Mouse (Mus musculus): ENCODE measurements around the gene Bcl2l11. TPM values are rescaled to one million over a fixed set of nuclear protein-coding genes. Genes with fewer than 3 reads are reported as not detected.

Bcl2l11 gene
- polyA plus RNA-seq, 1 experiment, result 75.5 TPM

DNA sequence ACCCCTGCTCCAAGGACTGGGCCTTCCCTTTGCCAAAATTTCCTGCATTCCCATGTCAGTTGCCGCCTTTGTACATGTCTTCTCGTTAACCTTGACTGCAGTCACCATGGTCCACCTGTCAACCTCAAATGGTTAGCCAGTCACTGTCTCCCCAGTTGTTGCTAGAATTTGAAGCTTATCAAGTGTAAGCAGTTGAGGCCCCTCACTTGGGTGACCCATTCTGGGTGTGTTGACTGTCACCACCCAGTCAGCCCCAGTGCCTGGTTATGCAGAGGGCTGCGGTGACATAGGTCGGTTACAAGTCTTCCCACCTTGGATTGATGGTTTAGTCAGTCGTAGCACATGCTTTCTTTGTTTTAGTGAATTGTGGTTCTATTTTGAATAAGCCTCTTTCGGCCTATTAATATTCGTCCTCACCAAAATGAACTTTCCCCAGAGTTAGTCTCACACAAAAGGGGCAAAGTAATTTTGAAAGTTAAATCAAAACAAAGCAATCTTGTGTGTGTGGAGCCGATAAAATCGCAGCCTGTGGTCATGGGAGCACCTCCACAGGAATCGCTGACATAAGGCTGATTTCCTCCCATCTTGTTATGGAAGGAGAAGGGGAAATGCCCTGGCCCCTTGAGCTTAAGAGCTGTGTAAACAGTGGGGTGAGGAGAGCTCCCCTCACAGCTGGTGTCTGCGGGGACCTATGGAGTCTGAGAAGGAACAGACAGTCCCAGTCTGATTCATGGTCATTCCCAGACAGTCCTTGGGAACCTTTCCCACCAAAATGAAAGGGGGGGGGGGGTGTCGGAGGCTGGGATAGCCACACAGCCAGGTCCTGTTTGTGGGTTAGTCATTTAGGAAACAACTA, 30.9 kb downstream of the Bcl2l11 start:
- Histone ChIP-seq H3K9me3 (replicated peaks; ENCODE audit: control insufficient read depth, insufficient read depth, low read length, poor library complexity, severe bottlenecking) (no peaks in the 10 kb centered on the region), H3K9ac (ENCODE audit: low read depth, poor library complexity, severe bottlenecking) (no peak overlapping the region), H3K4me1 (ENCODE audit: control insufficient read depth, insufficient read depth, low read length) (no peaks in the 10 kb centered on the region), H3K27ac (ENCODE audit: insufficient read depth, low read length) (no peak overlapping the region), H3K36me3 (ENCODE audit: control insufficient read depth, insufficient read depth, low read length, poor library complexity, severe bottlenecking) (no peaks in the 10 kb centered on the region), H3K27me3 (ENCODE audit: control insufficient read depth, insufficient read depth, low read length, poor library complexity, severe bottlenecking) (no peaks in the 10 kb centered on the region), H3K4me3 (ENCODE audit: low read depth, low read length) (no peak overlapping the region)
- TF ChIP-seq EP300 (IDR thresholded peaks at IDR 0.05; ENCODE audit: insufficient read depth, low read depth, low read length), result no peak
- no peak for TF ChIP-seq CTCF (IDR thresholded peaks at IDR 0.05; ENCODE audit: low read depth, low read length)
- no peak for TF ChIP-seq POLR2A (IDR thresholded peaks at IDR 0.05; ENCODE audit: insufficient read depth, low read length)

DNA sequence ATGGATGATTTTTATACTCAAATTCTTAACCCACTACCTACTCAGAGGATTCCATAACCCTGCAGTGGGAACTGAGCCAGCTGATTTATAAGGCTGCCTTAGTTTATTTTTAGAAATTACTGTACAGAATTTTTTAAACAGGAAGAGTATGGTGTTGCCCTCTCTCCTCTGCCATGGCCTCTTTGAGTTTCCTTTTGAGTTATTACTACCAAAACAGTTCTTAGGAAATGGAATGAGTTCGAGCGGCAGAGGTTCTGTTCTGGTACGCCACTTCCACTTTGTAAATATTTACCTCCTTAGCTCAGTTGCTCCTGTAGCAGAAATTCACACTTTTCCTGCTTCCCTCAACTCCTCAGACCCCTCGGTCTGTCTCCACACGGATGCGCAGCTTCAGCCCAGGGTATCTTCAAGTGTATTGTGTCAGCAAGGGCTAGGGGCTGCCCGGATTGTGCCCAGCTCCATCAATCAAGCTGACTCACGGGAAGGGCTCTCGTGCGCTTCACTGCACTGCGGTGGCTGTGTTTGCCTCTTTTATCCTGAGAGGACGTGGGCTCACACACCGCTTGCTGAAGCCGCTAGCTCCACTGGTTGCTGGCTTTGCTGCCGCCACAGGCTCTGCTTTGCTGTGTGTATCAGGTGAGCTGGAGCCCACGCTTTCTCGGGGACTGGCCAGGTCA, 33.0 kb downstream of the Bcl2l11 start:
- Histone ChIP-seq H3K36me3 (ENCODE audit: control insufficient read depth, insufficient read depth, low read length, poor library complexity, severe bottlenecking) (no peaks in the 10 kb centered on the region), H3K27ac (ENCODE audit: insufficient read depth, low read length) (no peak overlapping the region)

DNA sequence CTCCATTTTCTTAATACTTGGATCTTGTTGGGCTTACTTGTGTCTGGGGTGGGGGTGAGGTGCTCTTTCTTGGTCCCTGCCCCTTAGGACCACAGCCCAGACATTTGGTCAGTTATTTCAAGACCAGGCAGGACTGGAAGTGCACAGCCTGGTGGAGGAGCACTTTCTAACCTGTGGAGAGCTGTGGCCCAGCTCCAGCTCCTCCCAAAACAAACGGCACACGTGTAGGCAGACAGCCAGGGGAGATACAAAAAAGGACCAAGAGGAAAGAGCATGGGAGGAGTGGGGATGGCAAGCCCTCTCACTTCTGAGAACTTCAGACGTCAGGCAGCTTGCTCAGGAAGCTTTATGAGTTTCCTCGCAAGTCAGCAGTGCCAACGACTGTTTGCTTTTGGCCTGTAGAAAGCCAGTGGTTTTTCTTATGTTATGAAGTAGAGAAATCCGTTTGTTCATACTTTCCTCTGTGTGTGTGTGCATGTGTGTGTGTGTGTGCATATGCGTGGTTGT, 33.8 kb downstream of the Bcl2l11 start:
- TF ChIP-seq CTCF (IDR thresholded peaks at IDR 0.05; ENCODE audit: low read depth, low read length) (no peak), EP300 (IDR thresholded peaks at IDR 0.05; ENCODE audit: insufficient read depth, low read depth, low read length) (no peak), POLR2A (IDR thresholded peaks at IDR 0.05; ENCODE audit: insufficient read depth, low read length) (no peak)
- H3K27ac ChIP-seq (ENCODE audit: insufficient read depth, low read length), result no peak overlapping the region
- no peaks in the 10 kb centered on the region for H3K27me3 ChIP-seq (ENCODE audit: control insufficient read depth, insufficient read depth, low read length, poor library complexity, severe bottlenecking)
- no peak overlapping the region for H3K9ac ChIP-seq (ENCODE audit: low read depth, poor library complexity, severe bottlenecking)
- H3K4me1 ChIP-seq (ENCODE audit: control insufficient read depth, insufficient read depth, low read length), result no peaks in the 10 kb centered on the region
- no peaks in the 10 kb centered on the region for H3K36me3 ChIP-seq (ENCODE audit: control insufficient read depth, insufficient read depth, low read length, poor library complexity, severe bottlenecking)
- H3K9me3 ChIP-seq (replicated peaks; ENCODE audit: control insufficient read depth, insufficient read depth, low read length, poor library complexity, severe bottlenecking), result no peaks in the 10 kb centered on the region
- H3K4me3 ChIP-seq (ENCODE audit: low read depth, low read length), result no peak overlapping the region

More for the DNA sequence above, 33.0 kb downstream of the Bcl2l11 start:
- H3K4me1 ChIP-seq (ENCODE audit: control insufficient read depth, insufficient read depth, low read length), result no peaks in the 10 kb centered on the region
- no peak overlapping the region for H3K4me3 ChIP-seq (ENCODE audit: low read depth, low read length)
- no peak overlapping the region for H3K9ac ChIP-seq (ENCODE audit: low read depth, poor library complexity, severe bottlenecking)
- no peaks in the 10 kb centered on the region for H3K27me3 ChIP-seq (ENCODE audit: control insufficient read depth, insufficient read depth, low read length, poor library complexity, severe bottlenecking)
- TF ChIP-seq POLR2A (IDR thresholded peaks at IDR 0.05; ENCODE audit: insufficient read depth, low read length) (no peak), CTCF (IDR thresholded peaks at IDR 0.05; ENCODE audit: low read depth, low read length) (no peak), EP300 (IDR thresholded peaks at IDR 0.05; ENCODE audit: insufficient read depth, low read depth, low read length) (no peak)
- H3K9me3 ChIP-seq (replicated peaks; ENCODE audit: control insufficient read depth, insufficient read depth, low read length, poor library complexity, severe bottlenecking), result no peaks in the 10 kb centered on the region

DNA sequence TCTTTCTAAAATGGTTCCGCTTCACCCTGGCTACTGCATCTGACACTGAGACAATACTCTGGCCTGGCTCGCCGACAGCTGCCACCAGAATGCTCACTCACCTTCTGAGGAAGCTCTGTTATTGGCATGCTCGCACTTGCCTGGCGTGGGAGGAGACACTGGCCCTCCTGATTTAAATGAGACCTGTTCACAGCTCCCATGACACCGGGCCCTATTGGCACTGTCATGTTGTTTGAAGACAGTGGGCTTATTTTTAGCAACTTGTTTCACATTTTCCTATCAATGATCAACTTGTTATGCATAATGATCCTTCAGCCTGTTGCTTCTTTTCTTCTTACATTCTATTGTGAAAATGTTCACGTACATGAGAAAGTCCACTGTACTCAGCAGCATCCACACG, 37.3 kb downstream of the Bcl2l11 start:
- TF ChIP-seq POLR2A (IDR thresholded peaks at IDR 0.05; ENCODE audit: insufficient read depth, low read length), result no peak
- no peak for TF ChIP-seq EP300 (IDR thresholded peaks at IDR 0.05; ENCODE audit: insufficient read depth, low read depth, low read length)
- no peak for TF ChIP-seq CTCF (IDR thresholded peaks at IDR 0.05; ENCODE audit: low read depth, low read length)
- Histone ChIP-seq H3K9ac (ENCODE audit: low read depth, poor library complexity, severe bottlenecking) (no peak overlapping the region), H3K36me3 (ENCODE audit: control insufficient read depth, insufficient read depth, low read length, poor library complexity, severe bottlenecking) (no peaks in the 10 kb centered on the region), H3K9me3 (replicated peaks; ENCODE audit: control insufficient read depth, insufficient read depth, low read length, poor library complexity, severe bottlenecking) (no peaks in the 10 kb centered on the region), H3K4me1 (ENCODE audit: control insufficient read depth, insufficient read depth, low read length) (no peaks in the 10 kb centered on the region), H3K27me3 (ENCODE audit: control insufficient read depth, insufficient read depth, low read length, poor library complexity, severe bottlenecking) (no peaks in the 10 kb centered on the region), H3K27ac (ENCODE audit: insufficient read depth, low read length) (no peak overlapping the region), H3K4me3 (ENCODE audit: low read depth, low read length) (no peak overlapping the region)

DNA sequence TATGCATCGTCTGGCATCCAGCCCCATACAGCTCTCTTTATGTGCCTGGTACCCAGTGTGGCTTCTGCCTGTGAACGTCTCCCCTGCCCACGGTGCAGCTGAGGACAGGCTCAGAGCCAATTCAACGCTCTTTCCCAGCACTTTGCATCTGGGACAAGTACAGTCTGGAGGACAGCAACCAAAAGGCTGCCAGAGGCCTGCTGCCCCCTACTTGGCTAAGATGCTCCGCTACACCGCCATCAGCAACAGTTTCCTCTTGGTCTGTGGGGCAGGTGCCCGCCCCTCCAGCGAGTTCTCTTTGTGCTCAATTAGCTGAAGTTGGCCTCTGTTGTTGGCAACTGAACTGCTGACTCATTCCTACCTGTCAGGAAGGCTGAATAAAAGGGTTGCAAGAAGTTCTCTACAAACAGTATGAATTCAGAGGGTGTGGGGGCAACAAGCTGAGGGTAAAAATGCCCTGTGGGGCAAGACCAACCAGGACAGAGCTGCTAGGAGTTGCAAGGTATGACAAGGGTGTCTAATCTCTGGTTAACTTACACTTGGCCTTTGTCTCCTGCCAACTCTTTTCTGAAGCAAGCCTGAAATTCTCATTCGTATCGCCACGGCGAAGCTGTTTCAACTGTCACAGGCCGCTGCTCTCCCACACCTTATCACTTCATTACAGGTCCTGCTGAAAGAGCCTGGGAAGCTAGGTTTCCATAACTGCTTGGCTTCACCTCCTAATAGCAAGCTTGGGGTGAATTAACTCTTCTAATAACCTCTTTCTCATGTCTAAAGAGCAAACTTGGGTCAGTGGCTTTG, 41.0 kb downstream of the Bcl2l11 start:
- Histone ChIP-seq H3K4me3 (ENCODE audit: low read depth, low read length) (no peak overlapping the region), H3K9me3 (replicated peaks; ENCODE audit: control insufficient read depth, insufficient read depth, low read length, poor library complexity, severe bottlenecking) (no peaks in the 10 kb centered on the region), H3K36me3 (ENCODE audit: control insufficient read depth, insufficient read depth, low read length, poor library complexity, severe bottlenecking) (no peaks in the 10 kb centered on the region), H3K27ac (ENCODE audit: insufficient read depth, low read length) (no peak overlapping the region), H3K9ac (ENCODE audit: low read depth, poor library complexity, severe bottlenecking) (no peak overlapping the region), H3K27me3 (ENCODE audit: control insufficient read depth, insufficient read depth, low read length, poor library complexity, severe bottlenecking) (no peaks in the 10 kb centered on the region), H3K4me1 (ENCODE audit: control insufficient read depth, insufficient read depth, low read length) (no peaks in the 10 kb centered on the region)
- TF ChIP-seq CTCF (IDR thresholded peaks at IDR 0.05; ENCODE audit: low read depth, low read length), result peak; percentile 0
- no peak for TF ChIP-seq POLR2A (IDR thresholded peaks at IDR 0.05; ENCODE audit: insufficient read depth, low read length)
- no peak for TF ChIP-seq EP300 (IDR thresholded peaks at IDR 0.05; ENCODE audit: insufficient read depth, low read depth, low read length)
